Mouse (Mus musculus) liver, embryonic 14.5 days (tissue): ENCODE results near the gene Arhgap21. TPM values are rescaled to one million over a fixed set of nuclear protein-coding genes. Genes with fewer than 3 reads are reported as not detected.
A peak's percentile ranks its signal among the peaks of the same experiment; 100 is the strongest.

Source experiments
- ATAC-seq: fragments of 200-750 bp; cut with Nextera tagmentation; 2 replicates; pipeline ENCODE4 v1.8.0; 2017; ENCODE audit warnings: moderate number of reproducible peaks, mild to moderate bottlenecking, moderate library complexity; ENCODE audit not compliant: insufficient read depth
- DNase-seq, 3 experiments: peaks; one replicate each; pipeline ENCODE4 v3.0.0-alpha.2; 2012 to 2013; ENCODE audit warnings: low read depth in 3 of 3, low spot score in 3 of 3
- H3K27ac ChIP-seq: fragments of 300-500 bp; sonication (generic); 2 replicates; pipeline ENCODE4 v1.5.1; 2014; ENCODE audit warnings: moderate library complexity, mild to moderate bottlenecking, control low read depth, inconsistent platforms
- H3K27me3 ChIP-seq: fragments of 300-500 bp; sonication (generic); 2 replicates; pipeline ENCODE4 v1.6.1; 2014; ENCODE audit warnings: mild to moderate bottlenecking, low read length, moderate library complexity; ENCODE audit not compliant: control insufficient read depth, insufficient read depth
- H3K36me3 ChIP-seq: fragments of 300-500 bp; sonication (generic); replicated peaks from 2 replicates; pipeline ENCODE4 v1.6.1; 2014; ENCODE audit warnings: low read depth; ENCODE audit not compliant: control insufficient read depth, insufficient read depth
- H3K4me1 ChIP-seq, 2 experiments: fragments of 200-500 bp in 1 of 2; fragments of 300-500 bp in 1 of 2; sonication (generic) in 1 of 2; replicated peaks; 2 replicates each; pipeline ENCODE4 v1.6.1; 2012 to 2014; ENCODE audit warnings: antibody characterized with exemption in 1 of 2, inconsistent platforms in 1 of 2, low read length in 1 of 2; ENCODE audit not compliant: control insufficient read depth in 2 of 2, insufficient read depth in 2 of 2
- H3K4me2 ChIP-seq: fragments of 300-500 bp; sonication (generic); 2 replicates; pipeline ENCODE4 v1.6.1; 2014; ENCODE audit warnings: low read depth, mild to moderate bottlenecking, control low read depth, moderate library complexity
- H3K4me3 ChIP-seq, 2 experiments: fragments of 200-500 bp in 1 of 2; fragments of 300-500 bp in 1 of 2; sonication (generic) in 1 of 2; 2 replicates each; pipeline ENCODE4 v1.5.1; 2012 to 2014; ENCODE audit warnings: low read depth in 2 of 2, low read length in 2 of 2, mild to moderate bottlenecking in 2 of 2, control low read depth in 1 of 2, inconsistent platforms in 1 of 2, moderate library complexity in 1 of 2; ENCODE audit not compliant: insufficient read depth in 1 of 2
- H3K9ac ChIP-seq: fragments of 300-500 bp; sonication (generic); replicated peaks from 2 replicates; pipeline ENCODE4 v1.6.1; 2014; ENCODE audit warnings: mild to moderate bottlenecking, control low read depth, moderate library complexity
- H3K9me3 ChIP-seq: fragments of 300-500 bp; sonication (generic); 2 replicates; pipeline ENCODE4 v1.6.1; 2016; ENCODE audit warnings: low read length, mixed read lengths; ENCODE audit not compliant: control insufficient read depth
- CTCF ChIP-seq: IDR thresholded peaks from 2 replicates; pipeline ENCODE4 v1.5.1; 2016; ENCODE audit warnings: antibody characterized with exemption, low read depth, control low read depth
- EP300 ChIP-seq: IDR thresholded peaks from 2 replicates; pipeline ENCODE4 v1.6.1; 2016; ENCODE audit warnings: antibody characterized with exemption, low read depth
- WGBS: fragments of 180-500 bp; shearing (Covaris S2); extraction: QIAGEN DNeasy Blood & Tissue Kit; methylation state at CpG from one replicate; pipeline ENCODE4 v1.1.7; 2014; ENCODE audit not compliant: insufficient replicate concordance; 5-methylcytosine and 5-hydroxymethylcytosine counted together
- polyA plus RNA-seq, 2 experiments: library from polyadenylated mRNA; depleted of rRNA in 1 of 2; stranded (reverse) in 1 of 2; unstranded in 1 of 2; fragments of >200 nt; fragmentation: Nextera tagmentation in 1 of 2; extraction: Ambion mirVana in 1 of 2; gene quantifications; 2 replicates each; pipeline versions ENCODE4 v1.2.1 to v1.2.3; 2012 to 2014

Gene Arhgap21
- polyA plus RNA-seq, 2 experiments, result 8.4 to 10.9 TPM

GRCm38 (mm10) chr2:20942434-20943198 lies 26.1 kb downstream of the Arhgap21 start:
- H3K27me3 ChIP-seq, result no peaks in the 10 kb centered on the region
- DNase-seq (no peak), ATAC-seq (0 out of 2 replicates have a peak, but pooled peaks have one; percentile 27)
- H3K4me2 ChIP-seq, result peak overlapping the region; percentile 11
- WGBS, result 33% methylated on average over 10 of the region's 10 CpGs
- H3K9ac ChIP-seq, result no peak overlapping the region
- no peak overlapping the region for H3K4me3 ChIP-seq
- no peak for TF ChIP-seq EP300
- TF ChIP-seq CTCF, result no peak
- peaks cover 23 to 35% of the 10 kb centered on the region in 2 experiments for H3K4me1 ChIP-seq
- H3K27ac ChIP-seq, result no peak overlapping the region
- H3K36me3 ChIP-seq, result no peaks in the 10 kb centered on the region
- H3K9me3 ChIP-seq, result no peaks in the 10 kb centered on the region

DNA sequence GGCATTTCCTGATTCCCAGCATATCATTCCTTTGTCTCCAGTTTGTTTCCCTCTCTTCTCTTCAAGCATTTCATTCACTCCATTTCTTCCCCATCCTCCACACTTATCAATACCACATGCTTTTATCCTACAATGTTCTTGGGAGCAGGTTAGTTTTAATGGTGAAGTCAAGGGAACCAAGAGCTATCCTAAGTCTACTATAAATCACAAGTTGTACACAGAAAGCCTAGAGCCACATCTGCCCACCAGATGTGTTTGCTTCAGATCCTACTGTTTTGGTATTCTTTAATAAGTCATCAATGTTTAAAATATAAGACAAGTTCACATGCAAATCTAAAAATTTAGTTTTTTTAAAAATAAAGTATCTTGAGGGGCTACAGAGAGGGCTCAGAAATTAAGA lies 27.6 kb downstream of the Arhgap21 start:
- no peak overlapping the region for H3K4me3 ChIP-seq
- H3K4me1 ChIP-seq, result peaks cover 23 to 31% of the 10 kb centered on the region in 2 experiments
- ATAC-seq (no peak), DNase-seq (no peak)
- no peaks in the 10 kb centered on the region for H3K27me3 ChIP-seq
- no peaks in the 10 kb centered on the region for H3K9me3 ChIP-seq
- no peak overlapping the region for H3K4me2 ChIP-seq
- TF ChIP-seq EP300 (no peak), CTCF (no peak)
- H3K27ac ChIP-seq, result no peak overlapping the region
- H3K36me3 ChIP-seq, result no peaks in the 10 kb centered on the region
- no peak overlapping the region for H3K9ac ChIP-seq

GRCm38 (mm10) chr2:20939367-20939766 lies 29.3 kb downstream of the Arhgap21 start:
- Histone ChIP-seq H3K36me3 (no peaks in the 10 kb centered on the region), H3K27ac (no peak overlapping the region), H3K4me2 (no peak overlapping the region), H3K9ac (no peak overlapping the region), H3K27me3 (no peaks in the 10 kb centered on the region), H3K4me3 (no peak overlapping the region), H3K9me3 (no peaks in the 10 kb centered on the region), H3K4me1 (peaks cover 21 to 29% of the 10 kb centered on the region in 2 experiments)
- DNase-seq, result no peak
- ATAC-seq, result no peak
- TF ChIP-seq CTCF, result no peak
- TF ChIP-seq EP300, result no peak
- WGBS, result 77% methylated on average over 3 of the region's 3 CpGs

GRCm38 (mm10) chr2:20936609-20937221 lies 32.0 kb downstream of the Arhgap21 start:
- no peak for ATAC-seq
- H3K27ac ChIP-seq, result no peak overlapping the region
- no peaks in the 10 kb centered on the region for H3K36me3 ChIP-seq
- TF ChIP-seq CTCF, result no peak
- no peak for TF ChIP-seq EP300
- no peak for DNase-seq
- no peak overlapping the region for H3K9ac ChIP-seq
- H3K27me3 ChIP-seq, result no peaks in the 10 kb centered on the region
- 68% methylated on average over 4 of the region's 4 CpGs for WGBS
- H3K4me1 ChIP-seq, result peaks cover 8 to 12% of the 10 kb centered on the region in 2 experiments
- no peaks in the 10 kb centered on the region for H3K9me3 ChIP-seq
- H3K4me2 ChIP-seq, result peak overlapping the region; percentile 11; the same call in 1 of the 2 replicates
- no peak overlapping the region for H3K4me3 ChIP-seq

- Histone ChIP-seq H3K9ac (no peak overlapping the region), H3K27me3 (no peaks in the 10 kb centered on the region), H3K4me1 (peaks cover 6 to 8% of the 10 kb centered on the region in 2 experiments; a peak in 2 of 4 replicates), H3K9me3 (no peaks in the 10 kb centered on the region), H3K36me3 (no peaks in the 10 kb centered on the region), H3K27ac (no peak overlapping the region), H3K4me3 (no peak overlapping the region), H3K4me2 (no peak overlapping the region)
- no peak for TF ChIP-seq EP300
- DNase-seq, result no peak
- no peak for ATAC-seq
- WGBS, result 84% methylated on average over 9 of the region's 9 CpGs
Observed at GRCm38 (mm10) chr2:20934406-20934805, 34.3 kb downstream of the Arhgap21 start.
